Mouse (Mus musculus) liver, adult (tissue): Measurements from ENCODE around the gene Olfr1324.

Experiments
- GATA4 ChIP-seq: IDR thresholded peaks from 2 replicates; pipeline ENCODE4 v1.6.1; 2014; ENCODE audit warnings: mild to moderate bottlenecking, low read length; ENCODE audit not compliant: insufficient replicate concordance

Gene Olfr1324

GRCm38 (mm10) chrX:50428398-50428797 lies at the start of gene Olfr1324:
Gene Olfr1324 (minus strand): TSS chrX:50428498.
- no peak for TF ChIP-seq GATA4

GRCm38 (mm10) chrX:50456136-50456535 lies 27.8 kb upstream of the Olfr1324 start:
- no peak for TF ChIP-seq GATA4

GRCm38 (mm10) chrX:50443352-50443751 lies 15.1 kb upstream of the Olfr1324 start:
- TF ChIP-seq GATA4, result no peak

GRCm38 (mm10) chrX:50442696-50443095 lies 14.4 kb upstream of the Olfr1324 start:
- TF ChIP-seq GATA4, result no peak

GRCm38 (mm10) chrX:50432499-50432898 lies 4.2 kb upstream of the Olfr1324 start:
- TF ChIP-seq GATA4, result no peak

- TF ChIP-seq GATA4, result no peak
Observed at GRCm38 (mm10) chrX:50427712-50428328, 478 bp downstream of the Olfr1324 start.

- TF ChIP-seq GATA4, result no peak
Observed at GRCm38 (mm10) chrX:50425899-50426436, 2.3 kb downstream of the Olfr1324 start.

GRCm38 (mm10) chrX:50374978-50375377 lies 53.3 kb downstream of the Olfr1324 start:
- no peak for TF ChIP-seq GATA4
